ENCODE assay signal across 8 mouse cellular contexts in the genomic region with DNA sequence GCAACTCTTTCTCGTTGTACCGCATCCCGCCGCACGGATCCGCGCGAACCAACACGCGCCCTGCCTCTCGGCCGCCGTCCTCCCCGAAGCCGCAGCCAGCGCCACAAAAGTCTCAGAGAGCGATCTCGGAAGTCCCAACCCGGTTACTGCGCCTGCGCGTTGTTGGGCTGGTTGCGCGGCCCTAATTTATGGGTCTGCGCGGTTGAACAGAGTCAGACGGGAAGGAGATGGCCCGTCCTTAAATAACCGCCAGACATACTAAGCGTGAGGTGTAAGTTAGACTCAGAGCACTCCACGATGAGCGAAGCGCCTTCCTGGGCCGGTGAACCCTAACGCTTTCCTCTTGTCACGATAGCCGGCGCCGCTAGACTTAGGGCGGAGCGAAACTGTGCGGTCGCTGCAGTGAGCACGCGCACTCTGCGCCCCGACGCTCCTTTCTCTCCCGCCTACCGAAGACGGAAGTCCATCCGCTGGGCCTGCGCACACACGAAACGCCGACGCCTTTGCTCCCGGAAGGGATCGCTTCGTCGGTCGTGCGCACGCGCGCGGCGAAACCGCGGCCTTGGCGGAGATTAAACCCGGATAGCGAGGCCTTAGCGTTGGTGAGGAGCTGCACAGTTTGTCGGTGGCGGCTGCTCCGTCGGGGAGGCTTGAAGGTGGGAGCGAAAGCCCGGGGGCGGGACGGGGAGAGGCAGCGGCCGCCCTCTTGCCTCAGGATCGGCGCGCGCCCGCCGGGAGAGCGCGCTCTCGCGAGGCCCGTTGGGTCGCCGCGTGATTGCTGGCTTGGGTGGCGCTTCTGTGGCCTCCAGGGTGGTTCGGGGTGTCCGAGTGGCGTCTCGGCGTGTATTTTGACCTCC. TPM values are rescaled to one million over a fixed set of nuclear protein-coding genes. Genes with fewer than 3 reads are reported as not detected.
DNase-seq lines count a peak whose midpoint lies in the region; ATAC-seq lines count a peak whose summit lies in the region.

A gene (plus strand): TSS at position 49 of the 857 bp plus-strand sequence.
A gene (minus strand): TSS at position 477 of the 857 bp plus-strand sequence.

- ATAC-seq in hindbrain, embryonic 11.5 days (ENCODE audit: low FRiP score), result peak; percentile 89

- DNase-seq in Muller cell, postnatal 12 days (ENCODE audit: inconsistent ontology term), result peak; percentile 97
- peak; percentile 98 for DNase-seq in cerebellum, adult 9-11 months
- peak; percentile 91 to 97 for DNase-seq in frontal cortex, adult 2 months (ENCODE audit: extremely low spot score in 1 of 2, low spot score in 1 of 2)
- DNase-seq in hindbrain, embryonic 11.5 days (ENCODE audit: low spot score), result peak; percentile 98
- DNase-seq in layer of hippocampus, postnatal 10 days (ENCODE audit: low spot score in 2 of 2), result peak; percentile 97 to 98
- peak; percentile 97 for DNase-seq in lung, postnatal 10 days
- peak; percentile 93 for DNase-seq in ovary, postnatal 36 days (ENCODE audit: low spot score)
- DNase-seq in thymus, postnatal 25 days, result peak; percentile 96

- peak within 1 kb of the TSS; percentile 79 for H3K9ac ChIP-seq in hindbrain, embryonic 11.5 days (ENCODE audit: low read depth, low read length)

- peak within 1 kb of the TSS; percentile 75 for H3K4me2 ChIP-seq in hindbrain, embryonic 11.5 days (replicated peaks; ENCODE audit: low read depth, low read length)

- H3K27ac ChIP-seq in hindbrain, embryonic 11.5 days (ENCODE audit: low read depth, low read length), result peak within 1 kb of the TSS; percentile 97

- H3K9me3 ChIP-seq in hindbrain, embryonic 11.5 days (ENCODE audit: control insufficient read depth, low read length), result no peaks in the 10 kb centered on the region

- peak within 1 kb of the TSS; percentile 72 for H3K4me3 ChIP-seq in hindbrain, embryonic 11.5 days (ENCODE audit: low read depth, low read length)

- H3K36me3 ChIP-seq in hindbrain, embryonic 11.5 days (ENCODE audit: control insufficient read depth, insufficient read depth, low read length), result peaks cover 16% of the 10 kb centered on the region

- H3K4me1 ChIP-seq in hindbrain, embryonic 11.5 days (replicated peaks; ENCODE audit: control insufficient read depth, insufficient read depth, low read length), result peaks cover 15% of the 10 kb centered on the region

- under 1% methylated on average over 102 of the region's 104 CpGs for WGBS in hindbrain, embryonic 11.5 days

- H3K27me3 ChIP-seq in hindbrain, embryonic 11.5 days (ENCODE audit: control insufficient read depth, insufficient read depth, low read length), result no peaks in the 10 kb centered on the region

RNA-seq across cellular contexts. Expression of the first gene that starts in this region (rescaled TPM):
- polyA plus RNA-seq in frontal cortex, adult 2 months (2012; rRNA removed), result 42.2 and 50.7 TPM in 2 replicates
- 83.4 and 84.4 TPM in 2 replicates for polyA plus RNA-seq in hindbrain, embryonic 11.5 days (2014; fragmentation: Nextera tagmentation; extraction: Ambion mirVana)
- 10 to 100 TPM; 42.9 to 45.3 TPM for total RNA-seq in layer of hippocampus, postnatal 10 days (2021)

RNA-seq across cellular contexts. Expression of the second gene that starts in this region (rescaled TPM):
- polyA plus RNA-seq in frontal cortex, adult 2 months (2012; rRNA removed), result 65.6 and 65.9 TPM in 2 replicates
- 142 and 150 TPM in 2 replicates for polyA plus RNA-seq in hindbrain, embryonic 11.5 days (2014; fragmentation: Nextera tagmentation; extraction: Ambion mirVana)
- total RNA-seq in layer of hippocampus, postnatal 10 days (2021), result 10 to 100 TPM; 61.9 to 72.8 TPM

Comparison
In these comparisons a context has a peak if more than half of its experiments do, and no peak if none do; other contexts are left out.
1. Peak in every context shown above with its lines: DNase-seq, ATAC-seq, H3K4me3 ChIP-seq and H3K27ac ChIP-seq.